Mouse (Mus musculus): ENCODE results near the gene Jak2. TPM values are rescaled to one million over a fixed set of nuclear protein-coding genes. Genes with fewer than 3 reads are reported as not detected.

Gene Jak2
- polyA plus RNA-seq, 1 experiment from 2014 or later, result 18.2 TPM

- 4% methylated on average over 20 of the region's 20 CpGs for WGBS
- Histone ChIP-seq H3K27ac (no peak overlapping the region), H3K9me3 (no peaks in the 10 kb centered on the region), H3K9ac (no peak overlapping the region), H3K27me3 (replicated peaks) (no peaks in the 10 kb centered on the region), H3K4me1 (peaks cover 9% of the 10 kb centered on the region), H3K36me3 (replicated peaks) (peaks cover 8% of the 10 kb centered on the region; the same call in 1 of the 2 replicates), H3K4me3 (peak overlapping the region; percentile 10; the same call in 1 of the 2 replicates), H3K4me2 (peak overlapping the region; percentile 46)
- ATAC-seq (replicated peaks), result peak; percentile 78
These were observed 103.6 kb downstream of the Jak2 start for GRCm38 (mm10) chr19:29354895-29355877.

- ATAC-seq (replicated peaks), result no peak
- Histone ChIP-seq H3K27me3 (replicated peaks) (no peaks in the 10 kb centered on the region), H3K9me3 (no peaks in the 10 kb centered on the region), H3K4me3 (no peak overlapping the region), H3K4me2 (no peak overlapping the region), H3K27ac (no peak overlapping the region), H3K4me1 (peaks cover 20% of the 10 kb centered on the region), H3K36me3 (replicated peaks) (peaks cover 3% of the 10 kb centered on the region; the same call in 1 of the 2 replicates), H3K9ac (no peak overlapping the region)
- WGBS, result 88% methylated on average over 11 of the region's 11 CpGs
These were observed 104.7 kb downstream of the Jak2 start for GRCm38 (mm10) chr19:29356281-29356680.

GRCm38 (mm10) chr19:29360251-29360650 lies 108.6 kb downstream of the Jak2 start:
- H3K9ac ChIP-seq, result no peak overlapping the region
- 87% methylated on average over 5 of the region's 5 CpGs for WGBS
- no peak overlapping the region for H3K27ac ChIP-seq

GRCm38 (mm10) chr19:29361468-29362130 lies 110.0 kb downstream of the Jak2 start:
- peak overlapping the region; percentile 80 for H3K27ac ChIP-seq
- H3K9ac ChIP-seq, result peak overlapping the region; percentile 89
- ATAC-seq (replicated peaks), result peak; percentile 100
- peaks cover 23% of the 10 kb centered on the region for H3K4me1 ChIP-seq
- no peaks in the 10 kb centered on the region for H3K9me3 ChIP-seq
- WGBS, result 1% methylated on average over 33 of the region's 33 CpGs
- peaks cover 2% of the 10 kb centered on the region; the same call in 1 of the 2 replicates for H3K36me3 ChIP-seq (replicated peaks)
- H3K4me3 ChIP-seq, result peak overlapping the region; percentile 92
- H3K27me3 ChIP-seq (replicated peaks), result no peaks in the 10 kb centered on the region; the same call in 1 of the 2 replicates
- H3K4me2 ChIP-seq, result peak overlapping the region; percentile 61

More at GRCm38 (mm10) chr19:29360251-29360650, 108.6 kb downstream of the Jak2 start:
- no peaks in the 10 kb centered on the region for H3K9me3 ChIP-seq
- H3K4me3 ChIP-seq, result no peak overlapping the region
- peaks cover 2% of the 10 kb centered on the region; the same call in 1 of the 2 replicates for H3K36me3 ChIP-seq (replicated peaks)
- ATAC-seq (replicated peaks), result no peak
- peaks cover 27% of the 10 kb centered on the region for H3K4me1 ChIP-seq
- H3K4me2 ChIP-seq, result no peak overlapping the region
- no peaks in the 10 kb centered on the region; the same call in 1 of the 2 replicates for H3K27me3 ChIP-seq (replicated peaks)

- 48% methylated on average over 13 of the region's 13 CpGs for WGBS
- peak; percentile 43 for ATAC-seq (replicated peaks)
- peak overlapping the region; percentile 92 for H3K4me3 ChIP-seq
- 0 out of 2 replicates have a peak, but pooled peaks cover 2% of the 10 kb centered on the region for H3K36me3 ChIP-seq (replicated peaks)
- H3K9me3 ChIP-seq, result no peaks in the 10 kb centered on the region
- H3K27ac ChIP-seq, result peak overlapping the region; percentile 80
- H3K4me2 ChIP-seq, result peak overlapping the region; percentile 61
- peak overlapping the region; percentile 89 for H3K9ac ChIP-seq
- H3K4me1 ChIP-seq, result peaks cover 27% of the 10 kb centered on the region
- no peaks in the 10 kb centered on the region; the same call in 1 of the 2 replicates for H3K27me3 ChIP-seq (replicated peaks)
These were observed 110.7 kb downstream of the Jak2 start for GRCm38 (mm10) chr19:29362173-29362930.

Other genes with a start within 250 kb of the Jak2 start
- 65.8 and 71.8 TPM in 2 replicates for gene Ak3, start 203.9 kb upstream of the Jak2 start, polyA plus RNA-seq (2015; fragmentation: Nextera tagmentation; extraction: Ambion mirVana)
- gene Rcl1, start 150.5 kb upstream of the Jak2 start, polyA plus RNA-seq (2015; fragmentation: Nextera tagmentation; extraction: Ambion mirVana), result 32.8 and 36.3 TPM in 2 replicates
- 1.5 and 1.9 TPM in 2 replicates for gene Insl6, start 73.5 kb downstream of the Jak2 start, polyA plus RNA-seq (2015; fragmentation: Nextera tagmentation; extraction: Ambion mirVana)
- 2.4 and 2.5 TPM in 2 replicates for gene Rln1, start 82.8 kb downstream of the Jak2 start, polyA plus RNA-seq (2015; fragmentation: Nextera tagmentation; extraction: Ambion mirVana)
- 76.6 and 85.7 TPM in 2 replicates for gene Plgrkt, start 115.6 kb downstream of the Jak2 start, polyA plus RNA-seq (2015; fragmentation: Nextera tagmentation; extraction: Ambion mirVana)
- 0.77 and 0.83 TPM in 2 replicates for gene Cd274, start 115.6 kb downstream of the Jak2 start, polyA plus RNA-seq (2015; fragmentation: Nextera tagmentation; extraction: Ambion mirVana)
- 0.10 TPM in 1 of 2 replicates, not detected in the other for gene Pdcd1lg2, start 159.1 kb downstream of the Jak2 start, polyA plus RNA-seq (2015; fragmentation: Nextera tagmentation; extraction: Ambion mirVana)